Mouse (Mus musculus) testis, adult 2 months (tissue): ENCODE measurements around the gene Bad.

Experiments used
- CTCF ChIP-seq: fragments of 200-500 bp; IDR thresholded peaks from 2 replicates; pipeline ENCODE4 v1.5.1; 2012; ENCODE audit warnings: low read depth, mild to moderate bottlenecking, inconsistent platforms, low read length, moderate library complexity; ENCODE audit not compliant: control insufficient read depth, insufficient read depth, insufficient replicate concordance
- POLR2A ChIP-seq: fragments of 200-500 bp; IDR thresholded peaks from 2 replicates; pipeline ENCODE4 v1.6.1; 2012; ENCODE audit warnings: low read depth, mild to moderate bottlenecking, inconsistent platforms, low read length, moderate library complexity; ENCODE audit not compliant: control insufficient read depth

- TF ChIP-seq CTCF (no peak), POLR2A (no peak)
Measured at GRCm38 (mm10) chr19:6906199-6906598, 35.5 kb upstream of the Bad start.
